Mouse (Mus musculus): ENCODE results near the gene Mlst8.
A peak's percentile ranks its signal among the peaks of the same experiment; 100 is the strongest.
"Not testable (repeated sequence)": the region's sequence is repeated elsewhere in the genome, so short reads cannot be mapped to it uniquely, and the experiment has no call there.

Gene Mlst8

DNA sequence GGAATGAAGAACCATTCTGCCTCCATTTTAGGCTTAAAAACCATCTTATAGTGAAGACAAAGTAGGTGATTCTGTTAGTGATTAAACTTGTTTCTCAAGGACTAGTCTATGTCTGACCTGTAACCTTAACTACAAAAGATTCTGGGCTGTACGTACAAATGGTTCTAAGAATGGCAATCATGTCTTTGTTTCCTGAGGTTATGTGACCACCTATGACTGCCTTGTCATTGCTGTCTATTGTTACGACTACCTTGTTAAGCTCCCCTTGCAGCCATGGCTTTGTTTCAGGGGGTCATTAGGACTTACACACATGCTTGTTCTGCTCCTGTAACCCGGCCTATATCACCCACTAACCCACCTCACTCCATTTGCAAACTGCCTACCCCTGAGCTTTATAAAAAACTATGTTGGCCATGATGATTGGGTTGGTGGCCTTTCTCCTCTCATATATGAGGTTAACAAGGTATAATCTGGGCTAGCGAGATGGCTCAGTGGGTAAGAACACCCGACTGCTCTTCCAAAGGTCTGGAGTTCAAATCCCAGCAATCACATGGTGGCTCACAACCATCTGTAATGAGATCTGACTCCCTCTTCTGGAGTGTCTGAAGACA lies 10.1 kb downstream of the Mlst8 start:
- no peak for DNase-seq

DNA sequence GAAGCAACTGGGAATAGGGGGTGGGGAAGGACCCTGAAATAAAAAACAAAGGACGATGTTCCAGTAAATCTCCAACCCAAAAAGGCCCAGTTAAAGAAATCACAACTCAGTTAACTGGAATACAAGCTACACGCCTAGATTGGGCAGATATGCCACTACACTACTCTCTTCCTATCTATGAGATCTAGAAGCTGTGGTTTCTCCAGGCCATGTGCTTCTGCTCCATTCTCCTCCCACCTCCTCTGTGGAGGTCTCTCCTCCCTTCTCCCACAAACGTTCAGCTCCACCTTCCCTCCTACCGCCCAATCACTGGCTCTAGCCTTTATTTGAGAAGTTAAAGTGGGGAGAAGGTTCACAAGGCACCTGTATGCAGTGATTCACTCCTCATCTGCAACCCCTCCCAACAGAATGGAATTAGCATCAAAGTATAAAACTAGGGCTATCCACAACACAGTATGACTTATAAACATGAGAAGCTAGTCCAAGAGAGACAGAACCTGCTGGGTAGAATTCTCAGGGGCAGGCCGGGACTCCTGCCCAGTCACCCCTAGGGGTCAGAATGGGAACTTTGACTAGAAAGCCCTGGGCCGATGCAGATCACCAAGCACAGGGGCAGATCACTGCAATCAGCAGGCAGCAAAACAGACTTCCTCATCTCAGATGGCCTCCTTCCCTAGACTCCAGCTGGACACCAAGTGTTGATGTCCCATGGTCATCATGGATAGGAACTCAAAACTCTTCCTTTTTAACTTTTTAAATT lies 15.3 kb downstream of the Mlst8 start:
- DNase-seq, result no peak

DNA sequence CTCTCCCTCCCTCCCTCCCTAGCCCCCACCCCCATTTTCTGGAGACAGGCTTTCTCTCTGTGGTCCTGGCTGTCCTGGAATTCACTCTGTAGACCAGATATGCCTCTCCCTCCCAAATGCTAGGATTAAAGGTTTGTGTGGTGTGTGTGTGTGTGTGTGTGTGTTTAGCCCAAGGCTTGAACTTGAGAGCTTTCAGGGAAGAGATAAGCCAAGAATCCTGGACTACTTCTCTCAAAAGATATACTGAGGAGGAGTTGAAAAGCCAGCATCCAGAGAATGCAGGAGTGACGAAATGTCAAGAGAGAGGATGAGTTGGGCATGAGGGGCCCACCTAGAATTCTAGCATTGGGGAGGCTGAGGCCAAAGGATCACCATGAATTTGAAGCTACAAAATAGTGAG lies 15.9 kb downstream of the Mlst8 start:
- DNase-seq, result no peak

DNA sequence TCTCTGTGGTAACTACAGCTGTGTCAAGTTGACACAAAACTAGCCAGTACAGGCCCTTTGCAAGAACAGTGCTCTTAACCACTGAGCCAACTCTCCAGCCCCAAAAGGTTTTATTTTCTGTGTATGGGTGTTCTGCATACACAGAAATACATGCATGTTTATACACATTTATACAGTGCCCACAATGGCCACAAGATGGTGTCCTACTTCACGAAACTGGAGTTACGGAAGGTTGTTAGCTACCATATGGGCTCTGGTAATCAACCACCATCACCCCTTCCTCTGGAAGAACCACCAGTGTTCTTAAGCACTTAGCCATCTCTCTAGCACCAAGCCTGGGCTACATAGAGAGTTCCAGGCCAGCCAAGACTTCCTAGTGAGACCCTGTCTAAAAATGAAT lies 17.3 kb downstream of the Mlst8 start:
- DNase-seq, result no peak

DNA sequence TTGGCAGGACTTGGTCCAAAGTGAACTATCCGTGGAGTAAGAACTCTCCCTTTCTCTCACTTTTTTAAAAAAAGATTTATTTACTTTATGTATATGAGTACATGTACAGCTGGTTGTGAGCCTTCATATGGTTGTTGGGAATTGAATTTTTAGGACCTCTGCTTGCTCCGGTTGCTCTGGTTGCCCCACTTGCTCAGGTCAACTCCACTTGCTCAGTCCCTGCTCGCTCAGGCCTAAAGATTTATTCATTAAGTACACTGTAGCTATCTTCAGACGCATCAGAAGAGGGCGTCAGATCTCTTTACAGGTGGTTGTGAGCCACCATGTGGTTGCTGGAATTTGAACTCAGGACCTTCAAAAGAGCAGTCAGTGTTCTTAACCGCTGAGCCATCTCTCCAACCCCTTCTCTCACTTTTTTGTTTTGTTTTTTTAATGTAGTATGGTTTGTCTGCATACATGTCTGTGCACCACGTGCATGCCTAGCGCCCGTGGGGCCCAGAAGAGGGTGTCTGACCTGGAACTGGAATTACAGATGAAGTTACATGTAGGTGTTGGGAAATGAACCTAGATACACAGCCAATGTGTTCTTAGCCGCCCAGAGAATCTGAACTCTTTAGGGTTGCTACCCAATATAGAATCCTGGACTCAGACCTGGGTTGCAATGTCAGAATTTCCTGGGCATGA lies 23.2 kb downstream of the Mlst8 start:
- not testable (repeated sequence) for DNase-seq

DNA sequence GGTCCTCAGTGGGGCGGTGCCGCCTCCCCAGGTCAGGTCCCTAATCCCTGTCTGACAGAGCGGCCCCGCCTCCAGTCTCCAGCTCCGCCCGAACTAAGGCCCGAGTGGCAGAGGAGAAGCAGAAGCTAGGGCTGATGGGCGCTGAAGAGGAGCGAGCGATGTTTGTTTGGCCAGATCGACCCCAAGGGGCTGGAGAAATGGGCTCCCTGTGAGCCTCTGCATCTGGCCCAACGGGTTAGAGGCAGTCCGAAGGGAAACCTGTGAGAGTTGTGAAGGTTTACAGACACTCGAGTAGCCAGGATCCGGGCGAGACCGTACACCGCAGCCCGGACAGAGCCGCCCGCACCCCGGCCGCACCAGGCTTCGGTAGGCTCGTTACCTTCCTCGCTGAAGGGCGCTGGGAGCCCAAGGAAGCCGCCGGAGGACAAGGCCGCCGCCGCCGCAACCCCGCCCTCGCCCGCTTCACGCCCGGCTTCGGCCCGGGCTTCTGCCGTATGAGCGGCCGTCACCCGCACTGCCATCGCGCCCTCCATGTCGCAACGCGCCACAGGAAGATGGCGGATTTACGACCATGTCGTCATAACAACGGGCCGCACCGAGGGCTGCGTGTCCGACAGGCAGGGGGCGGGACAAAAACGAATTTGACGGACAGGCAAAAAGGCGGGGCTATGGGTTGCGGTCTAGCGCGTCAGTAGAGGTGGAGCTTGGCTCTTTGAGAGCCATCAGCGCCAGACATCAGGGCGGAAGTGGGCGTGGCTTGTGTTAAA lies 23.9 kb downstream of the Mlst8 start:
- peak; percentile 97 to 98 for DNase-seq

DNA sequence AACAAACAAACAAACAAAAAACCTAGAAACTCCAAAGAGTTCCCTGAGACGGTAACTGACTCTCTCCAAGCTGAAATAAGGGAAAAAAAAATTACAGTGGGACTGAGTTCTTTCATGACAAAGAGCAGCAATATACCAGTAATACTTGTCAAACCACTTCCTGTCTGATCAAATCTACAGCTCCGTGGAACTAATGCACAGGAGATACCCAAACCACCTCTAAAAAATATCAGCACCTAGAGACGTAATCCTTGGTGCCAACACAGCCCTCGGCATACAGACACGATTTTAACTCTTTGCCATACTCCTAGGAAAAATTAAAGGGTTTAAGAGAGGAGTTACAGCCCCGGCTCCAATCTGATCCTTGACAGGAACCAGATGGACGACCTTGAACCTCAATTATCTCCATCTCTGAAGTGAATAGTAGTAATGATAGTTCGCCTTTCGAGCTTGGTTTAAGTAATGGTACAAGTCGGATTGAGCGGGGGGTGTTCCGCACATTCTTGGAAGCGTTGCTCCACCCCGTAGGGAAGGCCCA lies 24.6 kb downstream of the Mlst8 start:
- no peak for DNase-seq

DNA sequence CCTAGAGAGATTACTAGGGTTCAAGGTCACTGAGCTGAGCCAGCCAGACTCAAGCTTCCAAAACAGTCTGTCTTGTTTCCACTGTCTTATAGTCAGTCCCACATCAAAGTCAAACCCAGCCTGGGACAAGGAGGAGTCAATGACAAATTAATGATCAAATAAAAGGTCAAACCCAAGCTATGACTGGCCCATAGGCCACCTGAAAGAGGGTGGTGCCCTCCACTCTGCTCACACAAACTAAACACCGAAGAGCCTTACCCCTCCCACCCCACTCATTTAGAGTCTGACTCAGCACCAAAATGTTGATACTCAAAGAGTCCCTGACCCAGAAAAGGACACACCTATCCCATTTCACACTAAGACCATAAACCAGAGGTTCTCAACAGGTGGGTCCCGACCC lies 25.5 kb downstream of the Mlst8 start:
- DNase-seq, result no peak

DNA sequence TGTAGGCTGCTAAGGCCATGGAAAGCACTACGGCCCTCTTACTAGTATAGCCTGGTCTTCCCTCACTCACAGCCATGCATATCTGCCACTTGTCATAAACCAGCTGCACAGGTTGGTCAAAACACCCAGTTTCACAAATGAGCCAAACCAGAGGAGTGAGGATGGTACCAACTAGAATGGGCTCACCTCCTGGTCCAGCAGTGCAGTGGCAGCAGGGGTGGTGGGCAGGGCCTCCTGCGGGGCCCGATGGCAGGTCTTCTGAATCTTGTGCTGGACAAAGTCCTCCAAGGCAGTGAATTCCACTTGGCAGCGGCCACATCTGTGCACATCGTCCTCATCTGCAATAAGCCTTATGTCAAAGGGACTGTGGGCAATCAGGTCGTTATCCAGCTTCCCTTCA lies 27.7 kb downstream of the Mlst8 start:
- no peak for DNase-seq

DNA sequence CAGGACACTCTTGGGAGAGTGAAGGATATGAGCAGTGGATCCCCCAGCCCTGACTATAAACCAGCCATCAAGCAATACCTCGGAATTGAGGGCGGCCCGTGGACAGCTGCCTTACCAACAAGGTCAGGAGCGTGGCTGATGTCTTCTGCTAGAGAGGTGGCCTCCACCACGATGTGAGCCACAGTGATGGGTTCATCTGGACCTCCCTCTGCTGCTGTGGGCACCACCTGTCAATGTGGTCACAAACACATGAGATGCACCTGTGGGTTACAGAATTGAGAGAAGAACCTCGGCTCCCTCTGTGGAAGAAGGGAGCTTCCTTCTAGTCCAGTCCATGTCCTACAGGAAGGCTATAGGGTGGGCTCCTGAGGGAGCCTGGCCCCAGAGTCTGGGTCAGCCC lies 29.4 kb downstream of the Mlst8 start:
- DNase-seq, result no peak

DNA sequence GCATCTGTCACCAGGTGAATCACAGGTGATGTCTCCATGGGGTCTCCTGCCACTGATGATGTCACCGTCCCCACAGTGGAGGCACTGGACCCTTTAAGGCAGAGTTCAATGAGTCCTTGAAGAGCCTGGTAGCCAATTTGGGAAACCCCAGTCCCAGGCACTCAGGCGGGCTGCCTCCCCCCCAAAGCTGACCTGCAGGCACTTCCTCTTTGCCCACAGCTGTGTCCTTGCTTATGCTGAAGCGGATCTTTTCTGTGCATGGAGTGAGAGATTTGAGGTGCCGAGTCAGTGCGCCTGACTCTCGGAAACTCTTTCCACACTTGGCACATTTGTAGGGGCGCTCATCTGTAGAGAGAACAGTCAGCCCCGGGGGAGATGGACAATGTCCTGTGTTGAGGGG lies 32.3 kb downstream of the Mlst8 start:
- DNase-seq, result no peak

DNA sequence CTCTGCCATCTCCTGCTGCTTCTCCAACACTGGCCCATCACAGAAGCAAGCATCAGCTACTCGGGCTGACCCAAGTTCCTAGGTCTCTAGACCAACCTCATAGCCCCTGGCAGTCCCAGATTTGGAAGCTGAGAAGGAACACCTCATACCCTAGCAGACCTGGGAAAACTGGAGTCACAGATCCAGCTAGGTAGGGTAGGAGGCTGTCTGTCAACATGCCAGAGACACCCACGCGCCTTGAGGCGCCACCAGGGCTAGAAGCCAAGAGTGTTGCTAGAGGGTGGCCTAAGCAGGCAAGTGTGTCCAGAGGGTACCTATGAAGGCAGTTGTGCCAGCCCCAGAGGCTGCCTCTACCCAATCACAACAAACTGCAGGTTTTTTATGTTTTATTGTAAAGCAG lies 35.5 kb downstream of the Mlst8 start:
- peak; percentile 78 to 80 for DNase-seq

DNA sequence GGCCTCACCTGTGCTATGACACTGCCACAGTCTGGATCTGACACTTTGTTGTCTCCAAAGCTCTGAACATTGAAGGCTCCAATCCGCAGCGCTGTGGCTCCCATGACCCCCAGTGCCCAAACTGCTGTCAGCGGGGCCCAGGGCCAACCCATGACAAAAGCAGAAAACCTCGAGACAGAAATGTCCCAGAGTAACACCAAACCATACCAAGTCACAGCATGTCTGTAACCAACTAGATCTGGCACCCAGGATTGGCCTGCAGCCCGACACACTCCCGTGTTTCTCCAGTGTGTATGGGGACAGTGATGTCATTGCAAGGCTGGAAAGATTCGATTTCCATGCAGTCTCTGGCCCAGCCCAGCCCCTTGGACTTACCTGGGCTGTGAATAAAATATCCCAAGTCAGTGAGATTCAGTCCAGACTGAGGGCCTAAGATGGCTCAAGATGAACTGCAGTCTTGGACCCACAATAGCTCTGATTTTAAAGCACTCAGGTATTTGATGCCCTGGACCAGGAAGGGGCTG lies 36.2 kb downstream of the Mlst8 start, which contains the start of gene Dnase1l2:
Gene Dnase1l2, minus strand, starts transcription at position 474 of the 524 bp plus-strand sequence.
- peak; percentile 48 to 49 for DNase-seq

DNA sequence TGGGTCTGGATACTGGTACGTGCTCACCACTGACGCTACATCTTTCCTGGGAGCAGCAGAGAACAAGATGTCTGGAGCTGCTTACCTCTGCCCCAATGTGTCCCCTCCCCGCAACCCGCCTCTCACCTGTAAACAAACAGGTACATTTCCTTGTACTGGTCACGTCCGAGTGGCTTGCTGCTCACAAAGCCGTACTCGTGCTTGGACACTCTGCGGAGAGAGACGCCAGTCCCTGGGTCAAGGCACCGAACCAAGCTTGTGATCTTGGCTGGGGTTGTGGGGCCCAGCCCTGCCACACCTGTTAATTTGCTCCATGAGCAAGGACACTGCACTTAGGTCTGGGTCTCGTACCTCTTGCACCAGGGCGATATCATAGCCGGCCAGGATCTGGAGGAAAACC lies 36.8 kb downstream of the Mlst8 start:
- DNase-seq, result no peak

DNA sequence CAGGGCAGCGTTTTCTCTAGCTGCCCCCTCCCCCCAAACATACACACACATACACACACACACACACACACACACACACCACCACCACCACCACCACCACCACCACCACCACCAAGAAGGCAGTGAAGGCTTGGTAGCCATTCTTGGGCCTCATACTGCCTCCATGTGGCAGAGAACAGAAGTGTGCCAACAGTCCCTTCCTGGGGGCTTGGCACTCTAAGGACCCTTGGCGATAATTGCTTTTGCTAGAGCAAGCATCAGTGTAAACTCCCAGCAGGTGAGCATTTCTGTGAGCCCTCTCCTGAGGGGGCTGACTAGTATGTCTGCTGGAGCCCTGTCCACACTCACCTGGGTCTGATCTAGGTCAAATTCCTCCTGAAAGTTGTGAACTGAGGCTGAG lies 37.7 kb downstream of the Mlst8 start:
- DNase-seq, result no peak

DNA sequence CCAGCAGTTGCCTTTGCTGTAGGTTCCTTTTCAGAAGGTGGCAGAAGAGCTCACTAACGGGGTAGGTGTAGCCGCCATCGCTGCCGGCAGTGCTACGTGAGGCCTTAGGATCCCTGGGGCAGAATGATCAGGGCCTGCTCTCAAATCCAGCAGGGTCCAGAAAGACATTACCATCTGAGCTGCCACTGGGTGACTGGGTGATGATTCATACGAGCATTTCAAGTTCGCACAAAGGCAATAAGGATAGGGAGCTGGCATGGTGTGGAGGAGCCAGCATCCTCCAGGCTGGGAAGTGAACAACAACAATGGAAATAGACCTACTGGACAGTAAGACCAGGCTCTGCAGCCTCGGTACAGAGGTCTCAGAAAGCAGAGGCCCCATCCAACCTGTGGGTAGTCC lies 38.5 kb downstream of the Mlst8 start:
- DNase-seq, result no peak

DNA sequence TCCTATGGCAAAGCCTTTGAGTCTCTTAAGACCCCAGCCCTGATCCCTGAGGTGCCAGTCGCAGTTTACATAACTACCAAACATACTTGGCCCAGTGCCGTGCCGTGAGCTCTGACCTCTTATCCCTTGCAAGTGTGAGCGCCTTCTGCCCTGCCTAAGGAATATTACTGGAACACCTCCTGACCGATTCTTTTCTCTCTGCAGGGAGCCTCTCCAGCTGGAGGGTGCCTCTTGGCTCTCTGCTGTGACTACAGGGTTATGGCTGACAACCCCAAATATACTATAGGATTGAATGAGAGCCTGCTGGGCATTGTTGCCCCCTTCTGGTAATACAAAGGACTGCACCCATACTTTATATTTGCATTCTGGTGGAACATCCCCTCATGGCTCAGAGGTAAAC lies 41.9 kb downstream of the Mlst8 start:
- peak; percentile 47 to 67 for DNase-seq

DNA sequence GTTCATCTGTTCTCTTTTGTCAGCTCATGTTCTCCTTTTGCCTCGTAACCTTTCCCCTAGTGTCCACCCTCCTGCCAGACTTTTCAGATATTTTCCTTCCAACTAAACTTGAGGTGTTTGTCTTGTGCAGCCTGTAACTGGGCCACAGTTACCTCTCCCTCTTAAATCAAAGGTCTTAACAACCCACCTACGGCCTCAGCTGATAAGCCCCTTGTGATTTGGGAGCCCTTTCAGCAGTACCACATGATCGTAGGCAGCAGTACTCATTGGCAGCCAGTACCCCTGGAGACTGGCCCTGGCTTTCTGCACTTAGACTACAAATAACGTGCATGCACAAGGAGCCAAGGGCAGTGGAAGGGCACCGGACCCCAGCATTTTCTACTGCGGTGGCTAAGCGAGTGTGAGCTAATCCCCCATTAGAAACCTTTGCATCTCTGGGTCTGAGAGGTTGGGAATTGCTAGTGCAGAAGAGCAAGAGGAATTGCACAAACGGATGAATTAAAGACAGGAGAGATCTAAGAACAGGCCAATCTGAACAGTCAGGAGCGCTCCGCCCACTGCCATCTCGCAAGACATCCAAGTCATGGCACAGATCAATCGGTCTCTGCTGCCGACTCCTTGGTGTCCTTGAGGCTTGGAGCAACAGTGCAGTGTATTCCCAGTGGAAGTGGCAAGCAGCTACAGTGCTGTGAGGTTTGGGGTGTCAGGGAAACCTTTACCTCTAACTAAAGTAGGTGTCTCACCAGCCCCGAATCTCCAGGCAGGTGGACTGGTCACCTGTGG lies 49.5 kb downstream of the Mlst8 start:
- DNase-seq, result no peak

DNA sequence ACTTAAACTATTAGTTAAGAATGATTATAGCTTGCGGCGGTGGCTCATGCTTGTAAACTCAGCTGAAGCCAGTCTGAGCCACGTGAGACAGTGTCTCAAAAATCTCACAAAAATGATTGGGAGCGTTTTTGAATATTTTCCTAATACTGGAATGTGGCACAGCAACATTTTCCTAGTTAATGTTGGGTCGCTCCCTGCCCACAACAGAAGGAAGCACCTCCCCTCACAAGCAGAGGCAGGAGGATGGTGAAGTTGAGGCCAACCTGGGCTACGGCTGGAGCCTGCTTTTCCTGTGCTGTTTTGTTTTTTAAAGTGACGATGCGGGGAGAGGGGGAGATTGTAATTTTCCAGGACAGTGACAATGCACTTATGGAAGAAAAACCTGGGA lies 51.7 kb downstream of the Mlst8 start:
- DNase-seq, result no peak

DNA sequence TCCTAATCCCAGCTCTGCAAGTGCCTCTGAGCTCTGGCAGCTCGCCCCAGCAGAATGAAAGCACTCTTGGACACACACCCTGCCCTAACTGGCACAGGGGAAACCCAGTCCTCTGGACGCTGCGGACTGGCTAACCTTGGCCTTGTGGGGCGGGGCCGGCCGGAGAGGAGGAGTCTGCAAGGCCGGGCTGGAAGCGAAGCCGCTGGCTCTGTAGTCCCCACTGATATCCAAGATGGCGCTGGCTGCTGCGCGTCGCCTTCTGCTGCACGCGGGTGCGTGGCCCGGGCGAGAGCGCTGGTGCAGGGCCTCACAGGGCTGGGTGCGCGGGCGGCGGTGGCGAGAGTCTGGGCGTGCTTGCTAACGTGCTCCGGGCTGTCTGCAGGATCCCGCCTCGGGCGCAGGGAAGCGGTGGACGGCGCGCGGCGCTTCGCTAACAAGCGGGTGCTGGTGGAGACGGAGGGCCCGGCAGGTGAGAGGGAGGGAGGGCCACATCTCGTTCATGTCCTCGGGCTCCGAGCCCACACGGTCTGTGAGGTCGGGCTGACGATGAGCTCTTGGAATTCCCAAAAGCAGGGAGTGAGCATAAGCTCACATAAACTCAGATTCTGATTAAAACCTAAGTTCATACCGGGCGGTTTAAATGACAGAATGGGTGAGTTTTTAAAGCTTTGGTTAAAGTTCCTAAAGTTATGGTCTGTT lies 52.3 kb downstream of the Mlst8 start, which contains the start of gene Eci1:
Gene Eci1, plus strand, starts transcription at position 171 of the 699 bp plus-strand sequence.
- DNase-seq, result peak; percentile 96 to 98

DNA sequence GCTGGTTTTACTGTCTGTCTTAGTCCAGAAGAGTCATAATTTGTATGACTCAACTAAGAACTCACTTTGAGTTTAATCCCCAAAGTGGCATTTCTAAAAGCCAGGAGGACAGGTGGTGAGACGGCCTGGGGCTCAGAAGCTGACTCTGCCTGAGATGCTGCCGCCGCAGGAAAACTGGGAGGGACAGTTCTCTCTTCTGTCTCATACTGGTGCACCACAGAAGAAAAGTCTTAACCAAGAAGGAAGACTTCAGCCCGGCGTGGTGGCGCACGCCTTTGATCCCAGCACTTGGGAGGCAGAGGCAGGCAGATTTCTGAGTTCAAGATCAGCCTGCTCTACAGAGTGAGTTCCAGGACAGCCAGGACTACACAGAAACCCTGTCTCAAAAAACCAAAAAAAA lies 53.0 kb downstream of the Mlst8 start:
- DNase-seq, result no peak

All from cerebellum, postnatal 36 days (tissue).